Mouse (Mus musculus) left cerebral cortex, postnatal 10 days (tissue): ENCODE results near the gene Wdr37. TPM values are rescaled to one million over a fixed set of nuclear protein-coding genes. Genes with fewer than 3 reads are reported as not detected.
"Not testable (repeated sequence)": the region's sequence is repeated elsewhere in the genome, so short reads cannot be mapped to it uniquely, and the experiment has no call there.

Experiments
- DNase-seq, 2 experiments: peaks; one replicate each; pipeline ENCODE4 v3.0.0; 2021 to 2022; ENCODE audit warnings: low spot score in 2 of 2, mixed read lengths in 1 of 2; ENCODE audit errors: extremely low spot score in 1 of 2
- intact Hi-C: fragments of 180-260 bp; cut with DNase I; formaldehyde crosslinking; loops from one replicate; pipeline ENCODE4 v1.15.1; 2025
- total RNA-seq, 2 experiments: library from RNA; stranded (reverse); gene quantifications; 2 replicates each; pipeline ENCODE4 v1.2.3; 2021

The Wdr37 gene
- total RNA-seq, 2 experiments from 2014 or later: 82.0 to 91.6 TPM

GRCm38 (mm10) chr13:8847702-8848101 lies 24.0 kb downstream of the Wdr37 start:
- DNase-seq: no peak
- intact Hi-C loops: loop anchor here (5.0 kb wide), 1 partner anchor 125 kb away; no protein-coding TSS in a partner anchor

GRCm38 (mm10) chr13:8842273-8842672 lies 29.4 kb downstream of the Wdr37 start:
- intact Hi-C loops: no loop called here
- DNase-seq: no peak

DNA sequence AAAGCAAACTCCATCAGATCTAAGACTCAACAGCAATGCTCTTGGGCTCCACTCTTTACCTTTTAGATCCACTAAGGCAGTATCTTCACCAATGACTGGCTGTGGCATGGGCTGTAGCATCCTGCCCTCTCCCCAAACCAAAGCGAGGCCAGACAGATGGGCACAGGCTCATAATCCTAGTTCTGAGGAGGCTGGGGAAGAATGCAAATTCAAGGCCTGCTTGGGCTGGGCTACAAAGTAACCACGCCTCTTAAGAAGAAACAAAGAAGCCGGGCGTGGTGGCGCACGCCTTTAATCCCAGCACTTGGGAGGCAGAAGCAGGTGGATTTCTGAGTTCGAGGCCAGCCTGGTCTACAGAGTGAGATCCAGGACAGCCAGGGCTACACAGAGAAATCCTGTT lies 29.9 kb downstream of the Wdr37 start:
- intact Hi-C loops, DNase-seq: not testable (repeated sequence)

DNA sequence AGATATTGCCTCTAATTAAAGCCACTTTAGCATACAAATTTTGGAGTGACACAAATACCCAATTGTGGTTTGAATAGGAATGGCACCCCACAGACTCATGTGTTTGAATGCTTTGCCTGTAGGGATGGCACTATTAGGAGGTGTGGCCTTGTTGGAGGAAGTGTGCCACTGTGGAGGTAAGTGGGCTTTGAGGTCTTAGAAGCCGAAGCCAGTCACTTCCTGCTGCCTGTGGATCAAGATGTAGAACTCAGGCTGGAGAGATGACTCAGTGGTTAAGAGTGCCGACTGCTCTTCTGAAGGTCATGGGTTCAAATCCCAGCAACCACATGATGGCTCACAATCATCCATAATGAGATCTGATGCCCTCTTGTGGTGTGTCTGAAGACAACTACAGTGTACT lies 30.8 kb downstream of the Wdr37 start:
- intact Hi-C loops: no loop called here
- no peak for DNase-seq

DNA sequence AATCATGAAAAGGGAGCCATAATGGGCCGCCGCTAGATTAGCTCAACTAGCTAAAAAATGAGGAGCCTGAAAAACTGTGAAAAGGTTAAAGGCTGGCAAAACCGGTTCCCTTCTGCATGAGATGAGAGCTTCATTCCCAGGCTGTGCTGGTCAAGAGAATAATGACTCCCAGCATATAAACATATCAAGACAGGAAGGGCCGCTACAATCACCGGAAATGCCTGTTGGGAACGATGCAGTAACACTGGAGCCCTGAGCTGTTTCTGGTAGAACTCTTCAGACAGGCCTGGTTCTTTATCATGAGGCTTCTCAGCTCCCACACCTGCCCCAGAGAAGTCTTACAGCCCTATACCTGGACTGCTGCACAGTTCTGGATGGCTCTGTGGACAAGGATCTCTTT lies 31.8 kb downstream of the Wdr37 start:
- intact Hi-C loops: no loop called here

DNA sequence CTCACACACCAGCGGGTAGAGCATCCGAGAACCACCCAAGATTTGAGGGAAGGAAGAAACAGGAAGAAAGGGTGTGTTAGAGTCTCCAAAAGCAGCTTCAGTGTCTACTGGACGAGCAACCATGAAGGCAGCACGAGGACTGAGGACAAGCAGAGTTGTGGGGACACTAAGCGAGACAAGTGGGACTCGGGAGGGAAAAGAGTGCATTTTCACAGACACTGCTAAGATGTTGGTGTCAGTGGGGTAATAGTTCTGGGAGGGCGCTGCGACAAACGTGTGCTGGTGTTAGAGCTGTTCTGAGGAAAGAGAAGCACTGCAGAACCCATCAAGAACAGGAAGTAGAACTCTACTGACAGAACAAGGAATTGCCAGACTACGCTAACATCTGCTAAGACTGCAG lies 32.6 kb downstream of the Wdr37 start:
- intact Hi-C loops: no loop called here
- no peak for DNase-seq

More for the DNA sequence above, 31.8 kb downstream of the Wdr37 start:
- DNase-seq: peak in 1 of 2 experiments; percentile 31

GRCm38 (mm10) chr13:8838394-8838793 lies 33.3 kb downstream of the Wdr37 start:
- intact Hi-C loops: no loop called here
- no peak for DNase-seq

DNA sequence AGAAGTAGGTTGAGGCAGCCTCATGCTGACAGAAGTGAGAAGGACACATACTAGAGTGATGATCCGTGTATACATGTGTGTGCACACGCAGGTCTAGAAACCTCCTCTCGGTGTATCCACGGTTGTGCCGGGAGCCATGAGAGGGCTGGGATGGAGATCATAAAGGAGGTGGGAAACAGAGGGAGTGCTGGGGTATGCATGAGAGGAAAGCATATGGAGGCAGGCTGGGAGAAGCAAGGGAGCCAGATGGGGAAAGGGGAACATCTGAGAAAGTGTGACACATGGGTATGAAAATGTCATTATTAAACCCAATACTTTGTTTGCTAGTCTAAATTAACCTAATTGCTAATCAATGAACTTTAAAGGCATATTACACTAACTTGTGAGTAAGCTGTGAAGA lies 37.1 kb downstream of the Wdr37 start:
- intact Hi-C loops: no loop called here
- DNase-seq: no peak

GRCm38 (mm10) chr13:8831546-8832251 lies 40.0 kb downstream of the Wdr37 start:
- DNase-seq: no peak
- intact Hi-C loops: no loop called here

- intact Hi-C loops: no loop called here
- no peak for DNase-seq
These were observed 41.0 kb downstream of the Wdr37 start for GRCm38 (mm10) chr13:8830696-8831095.

- intact Hi-C loops: no loop called here
- no peak for DNase-seq
These were observed 41.9 kb downstream of the Wdr37 start for GRCm38 (mm10) chr13:8829784-8830183.

DNA sequence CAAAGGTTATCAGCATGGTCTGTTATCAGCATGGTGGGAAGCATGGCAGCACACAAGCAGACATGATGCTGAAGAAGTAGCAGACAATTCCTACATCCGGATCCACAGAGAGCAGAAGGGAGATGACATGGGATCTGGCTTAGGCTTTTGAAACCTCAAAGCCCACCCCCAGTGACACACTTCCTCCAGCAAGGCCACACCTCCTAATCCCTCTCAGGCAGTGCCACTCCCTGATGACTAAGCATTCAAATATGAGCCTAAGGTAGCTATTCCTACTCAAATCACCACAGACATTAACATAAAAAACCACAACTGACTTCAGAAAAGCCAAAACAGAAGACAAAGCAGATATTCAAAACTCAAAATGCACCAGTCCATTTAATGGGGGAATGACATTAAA lies 42.8 kb downstream of the Wdr37 start:
- intact Hi-C loops: no loop called here
- no peak for DNase-seq

GRCm38 (mm10) chr13:8823546-8823945 lies 48.2 kb downstream of the Wdr37 start:
- intact Hi-C loops: no loop called here
- no peak for DNase-seq

GRCm38 (mm10) chr13:8823120-8823519 lies 48.6 kb downstream of the Wdr37 start:
- intact Hi-C loops: no loop called here
- DNase-seq: no peak

DNA sequence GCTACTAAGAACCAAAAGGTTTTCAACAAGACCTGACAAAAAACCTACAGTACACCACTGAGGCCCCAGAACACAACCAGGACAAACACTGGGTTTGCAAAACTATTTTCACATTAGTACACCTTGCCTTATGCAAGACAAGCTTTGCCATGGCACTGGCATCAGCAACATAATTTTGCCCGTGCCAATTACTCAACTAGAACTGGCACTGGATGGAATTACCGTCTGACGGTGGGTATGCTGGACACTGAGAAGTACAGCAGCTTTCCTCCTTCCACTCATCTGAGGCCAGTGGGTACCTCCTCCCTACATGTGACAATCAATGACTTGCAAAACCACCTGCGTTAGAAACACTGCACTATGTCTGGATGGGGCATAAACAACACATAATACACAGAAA lies 49.5 kb downstream of the Wdr37 start:
- intact Hi-C loops: no loop called here
- no peak for DNase-seq

DNA sequence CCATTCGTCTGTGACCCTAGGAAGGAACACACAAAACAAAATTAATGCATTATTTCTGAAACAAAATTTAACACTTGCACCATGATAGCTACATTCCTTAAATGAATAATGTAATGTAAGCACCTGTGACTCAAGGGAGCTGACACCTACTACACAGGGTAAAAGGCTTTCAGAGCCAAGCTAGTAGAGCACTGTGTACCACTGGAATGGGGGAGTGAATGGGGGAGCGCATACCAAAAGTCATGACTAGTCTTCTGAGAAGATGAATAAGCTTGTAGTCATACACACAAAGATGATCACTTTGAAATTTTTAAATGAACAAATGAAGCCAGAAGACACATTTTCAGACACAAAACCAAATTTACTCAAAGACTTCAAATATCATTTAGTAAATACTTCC lies 65.8 kb downstream of the Wdr37 start:
- DNase-seq: no peak
- intact Hi-C loops: no loop called here

DNA sequence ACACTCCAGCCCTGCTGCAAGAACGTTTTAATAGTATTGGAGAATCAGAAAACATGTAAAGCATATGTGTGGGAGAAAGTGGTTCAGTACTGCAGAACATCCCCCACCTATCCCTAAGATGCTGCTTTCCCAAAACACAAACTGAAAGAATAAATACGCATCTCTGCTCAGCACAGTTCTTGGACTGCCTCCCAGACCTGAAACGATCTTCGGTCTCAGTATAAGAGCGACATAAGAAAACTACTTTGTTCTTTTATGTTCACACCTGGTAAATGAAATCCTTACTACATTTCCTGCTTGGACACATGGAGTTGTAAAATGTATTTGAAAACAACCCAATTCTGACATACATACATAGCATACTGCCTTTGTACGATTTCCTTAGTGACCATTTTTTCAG lies 71.1 kb downstream of the Wdr37 start:
- intact Hi-C loops: no loop called here
- DNase-seq: no peak

GRCm38 (mm10) chr13:8793217-8793616 lies 78.5 kb downstream of the Wdr37 start:
- intact Hi-C loops: no loop called here
- DNase-seq: no peak

DNA sequence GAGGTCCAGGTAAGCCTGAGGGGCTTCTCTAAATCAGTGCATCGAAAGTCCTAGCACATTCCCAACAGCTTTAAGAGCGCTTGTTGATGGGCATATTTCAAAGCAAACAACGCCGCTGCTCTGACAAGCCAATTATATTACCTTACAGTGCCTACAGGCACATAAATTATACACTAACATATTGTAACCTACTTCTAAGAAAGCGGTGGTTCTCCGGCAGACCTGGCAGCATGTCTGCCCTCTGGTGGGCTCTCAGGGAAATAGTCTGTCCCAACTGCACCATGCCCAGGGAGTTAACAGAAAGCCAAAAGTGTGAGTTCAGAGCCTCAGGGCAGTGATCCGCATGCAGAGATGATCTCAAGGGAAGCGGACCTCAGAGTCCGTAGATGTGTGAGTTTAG lies 86.5 kb downstream of the Wdr37 start:
- intact Hi-C loops: loop anchor here (5.0 kb wide), 1 partner anchor 1948 kb away; no protein-coding TSS in a partner anchor
- DNase-seq: peak; percentile 26 to 38

DNA sequence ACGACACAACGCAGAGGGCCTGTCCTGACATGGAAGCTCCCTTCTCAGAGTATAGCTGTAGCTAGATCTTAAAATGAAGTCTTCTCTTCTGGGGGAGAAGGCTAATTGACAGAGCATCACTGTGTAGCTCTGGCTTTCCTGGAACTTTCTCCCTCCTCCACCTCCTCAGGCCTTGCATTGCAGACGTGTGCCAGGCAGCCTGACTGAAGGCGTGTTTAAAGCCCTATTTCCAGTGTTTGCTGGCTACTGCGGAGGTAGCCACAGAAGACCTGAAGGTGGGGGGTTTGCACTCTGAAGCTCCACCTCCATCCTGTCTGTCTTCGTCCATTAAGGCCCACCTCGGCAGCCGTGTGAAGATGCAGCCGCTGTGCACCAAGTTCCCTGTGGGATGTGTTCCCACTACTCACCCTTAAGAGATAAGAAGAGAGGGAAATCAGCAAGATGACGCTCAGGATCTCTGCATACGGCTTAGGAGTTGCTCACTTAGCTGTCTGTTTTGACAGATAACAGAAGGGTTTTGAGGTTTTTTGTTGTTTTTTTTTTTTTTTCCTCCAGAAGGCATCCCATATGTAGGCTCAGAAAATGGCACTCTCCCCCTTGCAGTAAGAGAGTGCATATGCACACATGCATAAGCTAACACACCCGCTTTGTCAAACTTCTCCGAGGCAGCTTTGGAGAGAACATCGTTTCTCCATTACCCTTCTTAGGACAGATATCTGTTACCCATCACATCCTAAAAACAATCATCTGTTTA lies 87.2 kb downstream of the Wdr37 start:
- intact Hi-C loops: loop anchor here (5.0 kb wide), 1 partner anchor 1947 kb away; no protein-coding TSS in a partner anchor
- DNase-seq: no peak
